Mouse (Mus musculus): ENCODE measurements around the gene Zfp143.
A peak's percentile ranks its signal among the peaks of the same experiment; 100 is the strongest.
"Not testable (repeated sequence)": the region's sequence is repeated elsewhere in the genome, so short reads cannot be mapped to it uniquely, and the experiment has no call there.

Gene Zfp143

GRCm38 (mm10) chr7:110096332-110096731 is 35.3 kb downstream of the Zfp143 start:
- no peak for ATAC-seq (ENCODE audit: low TSS enrichment)

GRCm38 (mm10) chr7:110097106-110097793 is 36.2 kb downstream of the Zfp143 start:
- no peak for ATAC-seq (ENCODE audit: low TSS enrichment)

- no peak for ATAC-seq (ENCODE audit: low TSS enrichment)
These were observed 39.8 kb downstream of the Zfp143 start for GRCm38 (mm10) chr7:110100854-110101253.

GRCm38 (mm10) chr7:110101266-110101665 is 40.2 kb downstream of the Zfp143 start:
- ATAC-seq (ENCODE audit: low TSS enrichment) = no peak

- ATAC-seq (ENCODE audit: low TSS enrichment) = no peak
These were observed 44.0 kb downstream of the Zfp143 start for GRCm38 (mm10) chr7:110105041-110105440.

- ATAC-seq (ENCODE audit: low TSS enrichment) = no peak
These were observed 45.6 kb downstream of the Zfp143 start for GRCm38 (mm10) chr7:110106633-110107032.

- ATAC-seq (ENCODE audit: low TSS enrichment) = not testable (repeated sequence)
These were observed 47.5 kb downstream of the Zfp143 start for GRCm38 (mm10) chr7:110108524-110108923.

- peak; percentile 27; the same call in 1 of the 2 replicates for ATAC-seq (ENCODE audit: low TSS enrichment)
These were observed 48.1 kb downstream of the Zfp143 start for GRCm38 (mm10) chr7:110108967-110109610.

- no peak for ATAC-seq (ENCODE audit: low TSS enrichment)
These were observed 49.1 kb downstream of the Zfp143 start for GRCm38 (mm10) chr7:110110061-110110656.

- ATAC-seq (ENCODE audit: low TSS enrichment) = no peak
These were observed 53.7 kb downstream of the Zfp143 start for GRCm38 (mm10) chr7:110114699-110115098.

- no peak for ATAC-seq (ENCODE audit: low TSS enrichment)
These were observed 55.8 kb downstream of the Zfp143 start for GRCm38 (mm10) chr7:110116731-110117291.

GRCm38 (mm10) chr7:110118448-110118847 is 57.4 kb downstream of the Zfp143 start:
- no peak for ATAC-seq (ENCODE audit: low TSS enrichment)

GRCm38 (mm10) chr7:110120157-110120784 is 59.3 kb downstream of the Zfp143 start:
- ATAC-seq (ENCODE audit: low TSS enrichment) = no peak

- no peak for ATAC-seq (ENCODE audit: low TSS enrichment)
These were observed 60.1 kb downstream of the Zfp143 start for GRCm38 (mm10) chr7:110121162-110121515.

GRCm38 (mm10) chr7:110121516-110122288 is 60.7 kb downstream of the Zfp143 start, which contains the start of gene Wee1:
TSS of gene Wee1 (plus strand) at chr7:110122046.
- peak; percentile 88 for ATAC-seq (ENCODE audit: low TSS enrichment)

- ATAC-seq (ENCODE audit: low TSS enrichment) = peak; percentile 41; the same call in 1 of the 2 replicates
These were observed 61.2 kb downstream of the Zfp143 start for GRCm38 (mm10) chr7:110122289-110122564.

- peak; percentile 43 for ATAC-seq (ENCODE audit: low TSS enrichment)
These were observed 61.8 kb downstream of the Zfp143 start for GRCm38 (mm10) chr7:110122565-110123422.

- no peak for ATAC-seq (ENCODE audit: low TSS enrichment)
These were observed 63.0 kb downstream of the Zfp143 start for GRCm38 (mm10) chr7:110123844-110124555.

GRCm38 (mm10) chr7:110128566-110128965 is 67.5 kb downstream of the Zfp143 start:
- no peak for ATAC-seq (ENCODE audit: low TSS enrichment)

GRCm38 (mm10) chr7:110132272-110132671 is 71.3 kb downstream of the Zfp143 start:
- ATAC-seq (ENCODE audit: low TSS enrichment) = not testable (repeated sequence)

Data from frontal cortex, adult (tissue).